Mouse (Mus musculus) liver, embryonic 14.5 days (tissue): ENCODE data around the gene Tox3.

Experiments
- CTCF ChIP-seq: IDR thresholded peaks from 2 replicates; pipeline ENCODE4 v1.5.1; 2016; ENCODE audit warnings: antibody characterized with exemption, low read depth, control low read depth
- EP300 ChIP-seq: IDR thresholded peaks from 2 replicates; pipeline ENCODE4 v1.6.1; 2016; ENCODE audit warnings: antibody characterized with exemption, low read depth

DNA sequence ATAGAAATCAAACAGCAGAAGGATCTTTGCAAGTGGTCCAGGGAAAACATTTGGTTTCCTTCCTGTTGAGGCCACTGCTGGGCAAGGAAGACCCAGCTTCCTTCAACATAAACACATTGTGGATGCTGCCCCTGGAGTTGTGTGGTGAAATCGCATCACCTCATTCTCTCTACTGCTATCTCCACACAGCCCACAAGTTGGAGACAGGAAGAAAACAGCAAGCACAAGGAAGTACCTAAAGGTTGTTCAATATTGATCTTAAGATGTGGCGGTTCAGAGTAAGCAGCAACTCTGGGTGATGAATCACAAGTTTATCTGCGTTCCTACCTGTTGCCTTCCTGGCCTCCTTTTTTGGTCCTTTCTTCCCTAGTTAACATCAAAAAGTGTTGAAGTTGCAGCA lies 6.6 kb upstream of the Tox3 start:
- TF ChIP-seq CTCF (no peak), EP300 (no peak)
